Mouse (Mus musculus) thymus, postnatal 14 days (tissue): ENCODE data around the gene Myzap.

ENCODE experiments used
- DNase-seq: peaks from one replicate; pipeline ENCODE4 v3.0.0; 2021

Myzap gene

GRCm38 (mm10) chr9:71476601-71477000, 115.6 kb downstream of the Myzap start:
- no peak for DNase-seq

GRCm38 (mm10) chr9:71475536-71475935, 116.6 kb downstream of the Myzap start:
- DNase-seq: no peak

DNA sequence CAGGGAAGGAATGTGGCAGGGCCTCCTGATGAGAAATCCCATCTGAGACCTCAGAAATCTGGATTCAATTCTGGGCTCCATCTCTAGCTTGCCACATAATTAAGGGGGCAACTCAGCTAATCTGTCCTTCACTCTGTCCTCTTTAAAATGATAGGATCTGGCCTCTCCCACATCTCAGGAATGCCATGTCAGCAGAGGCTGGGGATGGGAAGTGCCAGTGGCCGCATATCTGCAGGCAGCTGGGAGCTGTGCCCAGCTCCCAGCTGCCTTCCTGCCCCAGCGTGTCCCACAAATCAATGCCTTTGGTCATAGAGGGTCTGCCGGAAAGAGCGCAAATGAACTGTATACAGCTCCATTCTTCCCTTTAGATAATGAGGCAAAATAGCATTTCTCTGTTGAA, 124.7 kb downstream of the Myzap start:
- DNase-seq: no peak

DNA sequence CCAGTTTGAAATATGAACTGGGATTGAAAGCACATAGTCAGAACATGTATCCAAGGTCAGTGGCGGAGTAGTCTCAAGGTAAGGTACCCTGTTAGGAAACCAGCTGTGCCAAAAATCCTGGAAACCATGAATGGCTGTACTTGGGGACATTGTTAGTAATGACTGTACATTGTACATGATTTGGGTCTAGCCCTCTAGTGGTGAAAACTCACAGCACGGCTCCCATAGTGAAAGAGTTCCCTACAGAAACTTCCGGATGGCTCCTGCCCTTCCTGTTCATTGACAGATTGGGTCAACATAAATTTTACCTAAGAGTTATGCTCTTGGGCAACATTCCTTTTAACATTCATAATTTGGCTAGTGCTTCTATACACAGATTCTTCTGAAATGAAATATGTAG, 126.0 kb downstream of the Myzap start:
- peak; percentile 9 for DNase-seq

GRCm38 (mm10) chr9:71463072-71463667, 129.0 kb downstream of the Myzap start:
- no peak for DNase-seq

- no peak for DNase-seq
Measured at GRCm38 (mm10) chr9:71456738-71457137, 135.4 kb downstream of the Myzap start.
